Mouse (Mus musculus) cerebellum, adult 2 months (tissue): ENCODE data around the gene Zfp14.

Experiments used
- CTCF ChIP-seq: fragments of 200-500 bp; IDR thresholded peaks from 2 replicates; pipeline ENCODE4 v1.5.1; 2011; ENCODE audit warnings: low read depth, mild to moderate bottlenecking, control low read depth, low read length, moderate library complexity, borderline replicate concordance; ENCODE audit not compliant: insufficient read depth
- POLR2A ChIP-seq: fragments of 200-500 bp; IDR thresholded peaks from 2 replicates; pipeline ENCODE4 v1.6.1; 2011; ENCODE audit warnings: low read length, control low read depth, borderline replicate concordance; ENCODE audit not compliant: insufficient read depth

- TF ChIP-seq CTCF (no peak), POLR2A (no peak)
Measured at GRCm38 (mm10) chr7:30086524-30086923, 35.3 kb upstream of the Zfp14 start.
